Mouse (Mus musculus): ENCODE results near the gene Trpv2.

Trpv2 gene

DNA sequence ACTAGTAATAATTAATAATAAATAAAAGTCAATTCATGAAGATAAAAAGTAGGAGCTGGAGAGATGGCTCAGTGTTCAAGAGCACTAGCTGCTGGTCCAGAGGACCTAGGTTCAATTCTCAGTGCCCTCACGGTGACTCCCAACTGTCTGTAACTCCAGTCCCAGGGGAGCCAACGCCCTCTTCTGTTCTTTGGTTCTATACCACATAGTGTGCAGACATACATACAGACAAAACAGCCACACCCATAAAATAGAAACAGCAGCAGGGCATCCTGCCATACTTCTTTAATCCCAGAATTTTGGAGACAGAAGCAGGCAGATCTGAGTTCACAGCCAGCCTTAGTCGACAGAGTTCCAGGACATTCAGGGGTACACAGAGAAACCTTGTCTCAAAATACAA is 30.3 kb upstream of the Trpv2 start:
- Histone ChIP-seq H3K4me3 (replicated peaks; ENCODE audit: low read length) (no peak overlapping the region), H3K4me1 (replicated peaks; ENCODE audit: low read depth, low read length) (peaks cover 54% of the 10 kb centered on the region), H3K36me3 (ENCODE audit: insufficient read depth, low read length) (no peaks in the 10 kb centered on the region), H3K27me3 (ENCODE audit: insufficient read depth, low read length) (no peaks in the 10 kb centered on the region), H3K9me3 (ENCODE audit: low read length) (no peaks in the 10 kb centered on the region)
- no peak for TF ChIP-seq POU5F1 (IDR thresholded peaks at IDR 0.05; ENCODE audit: borderline replicate concordance, low read length)

DNA sequence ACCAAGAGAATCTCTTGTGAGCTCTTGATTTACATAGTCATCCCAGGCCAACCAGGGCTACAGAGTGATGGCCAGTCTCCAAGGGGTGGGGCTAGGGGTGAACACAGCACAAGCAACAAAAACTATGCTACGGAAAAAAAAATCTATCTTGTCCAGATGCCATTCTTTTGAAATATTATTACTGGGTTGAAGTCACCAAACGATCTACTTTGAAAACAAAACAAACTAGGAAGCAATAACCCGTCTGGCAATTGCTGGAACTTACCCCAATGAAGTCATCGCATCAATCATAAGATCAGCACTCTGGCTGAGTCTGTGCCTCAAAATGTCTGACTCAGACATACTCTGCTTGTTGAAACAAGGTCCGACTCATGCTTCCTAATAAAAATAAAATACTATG is 24.5 kb upstream of the Trpv2 start:
- Histone ChIP-seq H3K9me3 (ENCODE audit: low read length) (no peaks in the 10 kb centered on the region), H3K36me3 (ENCODE audit: insufficient read depth, low read length) (peaks cover 22% of the 10 kb centered on the region), H3K4me3 (replicated peaks; ENCODE audit: low read length) (peak overlapping the region; percentile 90), H3K27me3 (ENCODE audit: insufficient read depth, low read length) (no peaks in the 10 kb centered on the region), H3K4me1 (replicated peaks; ENCODE audit: low read depth, low read length) (peaks cover 36% of the 10 kb centered on the region)
- TF ChIP-seq POU5F1 (IDR thresholded peaks at IDR 0.05; ENCODE audit: borderline replicate concordance, low read length) = no peak
- no peak for TF ChIP-seq CTCF (conservative IDR thresholded peaks at IDR 0.05; ENCODE audit: low read length)
- no peak for TF ChIP-seq NANOG (IDR thresholded peaks at IDR 0.05; ENCODE audit: borderline replicate concordance, low read length)

- TF ChIP-seq CTCF (conservative IDR thresholded peaks at IDR 0.05; ENCODE audit: low read length) (no peak), POU5F1 (IDR thresholded peaks at IDR 0.05; ENCODE audit: borderline replicate concordance, low read length) (peak; percentile 36; the same call in 1 of the 2 replicates)
- H3K4me1 ChIP-seq (replicated peaks; ENCODE audit: low read depth, low read length) = peaks cover 39% of the 10 kb centered on the region
- H3K9me3 ChIP-seq (ENCODE audit: low read length) = no peaks in the 10 kb centered on the region
- H3K4me3 ChIP-seq (replicated peaks; ENCODE audit: low read length) = peak overlapping the region; percentile 90
- H3K36me3 ChIP-seq (ENCODE audit: insufficient read depth, low read length) = peaks cover 27% of the 10 kb centered on the region
- H3K27me3 ChIP-seq (ENCODE audit: insufficient read depth, low read length) = no peaks in the 10 kb centered on the region
These were observed 24.0 kb upstream of the Trpv2 start for GRCm38 (mm10) chr11:62550227-62550685.

DNA sequence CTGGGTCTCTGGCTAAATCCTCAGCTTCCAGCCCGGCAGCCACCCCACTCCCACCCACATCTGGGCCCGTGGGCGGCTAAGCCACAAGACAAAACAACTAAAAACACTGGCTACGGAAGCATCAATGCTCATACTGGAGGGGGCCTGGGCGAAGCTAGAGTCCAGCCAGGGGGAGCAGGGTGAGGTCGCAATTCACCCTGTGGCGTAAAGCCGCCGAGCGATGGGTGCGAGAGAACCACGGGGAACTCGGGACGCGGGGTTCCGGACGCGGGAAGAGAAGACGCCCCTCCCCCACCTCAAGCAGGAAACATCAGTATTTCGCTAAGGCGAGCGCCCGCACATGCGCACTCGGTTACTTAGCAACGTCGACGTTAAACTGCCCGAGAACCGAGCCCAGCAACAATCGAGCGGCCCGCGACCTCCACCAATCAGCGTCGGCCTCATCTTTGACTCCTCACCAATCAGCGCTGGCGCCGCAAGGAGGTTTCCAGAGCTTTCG is 23.5 kb upstream of the Trpv2 start, which contains the start of gene Ubb:
TSS of gene Ubb (plus strand) at position 445 of the 499 bp plus-strand sequence.
- H3K4me3 ChIP-seq (replicated peaks; ENCODE audit: low read length) = peak within 1 kb of the TSS; percentile 90
- no peak for TF ChIP-seq POU5F1 (IDR thresholded peaks at IDR 0.05; ENCODE audit: borderline replicate concordance, low read length)
- no peak for TF ChIP-seq CTCF (conservative IDR thresholded peaks at IDR 0.05; ENCODE audit: low read length)
- TF ChIP-seq NANOG (IDR thresholded peaks at IDR 0.05; ENCODE audit: borderline replicate concordance, low read length) = no peak
- peaks cover 35% of the 10 kb centered on the region for H3K4me1 ChIP-seq (replicated peaks; ENCODE audit: low read depth, low read length)
- H3K36me3 ChIP-seq (ENCODE audit: insufficient read depth, low read length) = peaks cover 32% of the 10 kb centered on the region
- no peaks in the 10 kb centered on the region for H3K27me3 ChIP-seq (ENCODE audit: insufficient read depth, low read length)
- H3K9me3 ChIP-seq (ENCODE audit: low read length) = no peaks in the 10 kb centered on the region

DNA sequence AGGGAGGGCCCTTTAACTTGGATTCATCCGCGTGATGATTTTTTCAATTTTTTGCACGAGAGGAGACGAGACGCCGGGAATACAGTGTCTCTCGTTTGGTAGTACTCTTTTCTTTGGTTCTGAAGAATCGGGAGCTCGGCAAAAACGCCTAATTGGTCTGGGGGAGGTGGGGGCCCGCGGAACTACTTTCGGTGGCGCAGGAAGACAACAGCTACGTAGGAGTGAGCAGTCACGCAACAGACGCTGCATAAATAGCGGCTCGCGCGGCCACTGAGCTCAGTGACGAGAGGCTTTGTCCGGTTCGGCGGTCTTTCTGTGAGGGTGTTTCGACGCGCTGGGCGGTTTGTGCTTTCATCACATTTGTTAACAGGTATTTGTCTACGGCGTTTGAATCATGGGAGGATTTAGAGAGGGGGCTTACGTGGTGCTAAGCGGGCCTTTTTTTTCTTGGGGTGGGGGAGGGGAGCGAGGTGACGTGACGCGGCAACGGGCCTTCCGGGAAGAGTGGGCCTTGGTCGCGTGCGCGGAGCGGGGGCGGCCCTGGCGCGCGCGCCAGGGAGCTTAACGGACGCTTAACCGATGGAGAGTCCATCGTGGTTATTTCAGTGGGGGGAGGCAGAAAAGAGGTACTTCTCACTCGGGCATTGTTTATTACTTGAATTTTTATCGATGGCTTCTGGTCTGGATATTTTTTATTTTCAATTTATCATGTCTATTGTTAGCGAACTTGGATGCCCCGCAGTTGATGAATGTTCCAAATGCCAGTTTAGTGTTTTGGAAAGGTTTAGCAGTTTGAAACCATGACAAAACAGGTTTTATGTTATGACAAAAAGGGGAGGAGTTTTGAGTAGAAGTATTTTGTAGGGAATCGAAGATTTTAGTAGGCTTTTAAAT is 22.8 kb upstream of the Trpv2 start:
- H3K4me1 ChIP-seq (replicated peaks; ENCODE audit: low read depth, low read length) = peaks cover 32% of the 10 kb centered on the region
- H3K4me3 ChIP-seq (replicated peaks; ENCODE audit: low read length) = peak overlapping the region; percentile 90
- peaks cover 32% of the 10 kb centered on the region for H3K36me3 ChIP-seq (ENCODE audit: insufficient read depth, low read length)
- no peak for TF ChIP-seq NANOG (IDR thresholded peaks at IDR 0.05; ENCODE audit: borderline replicate concordance, low read length)
- TF ChIP-seq CTCF (conservative IDR thresholded peaks at IDR 0.05; ENCODE audit: low read length) = no peak
- no peak for TF ChIP-seq POU5F1 (IDR thresholded peaks at IDR 0.05; ENCODE audit: borderline replicate concordance, low read length)
- no peaks in the 10 kb centered on the region for H3K9me3 ChIP-seq (ENCODE audit: low read length)
- no peaks in the 10 kb centered on the region for H3K27me3 ChIP-seq (ENCODE audit: insufficient read depth, low read length)

- H3K4me3 ChIP-seq (replicated peaks; ENCODE audit: low read length) = peak overlapping the region; percentile 81
- no peaks in the 10 kb centered on the region for H3K9me3 ChIP-seq (ENCODE audit: low read length)
- no peaks in the 10 kb centered on the region for H3K27me3 ChIP-seq (ENCODE audit: insufficient read depth, low read length)
- TF ChIP-seq POU5F1 (IDR thresholded peaks at IDR 0.05; ENCODE audit: borderline replicate concordance, low read length) (no peak), CTCF (conservative IDR thresholded peaks at IDR 0.05; ENCODE audit: low read length) (no peak), NANOG (IDR thresholded peaks at IDR 0.05; ENCODE audit: borderline replicate concordance, low read length) (no peak)
- H3K36me3 ChIP-seq (ENCODE audit: insufficient read depth, low read length) = peaks cover 32% of the 10 kb centered on the region
- peaks cover 32% of the 10 kb centered on the region for H3K4me1 ChIP-seq (replicated peaks; ENCODE audit: low read depth, low read length)
These were observed 21.1 kb upstream of the Trpv2 start for GRCm38 (mm10) chr11:62553186-62553585.

GRCm38 (mm10) chr11:62553633-62554032 is 20.7 kb upstream of the Trpv2 start:
- Histone ChIP-seq H3K9me3 (ENCODE audit: low read length) (no peaks in the 10 kb centered on the region), H3K27me3 (ENCODE audit: insufficient read depth, low read length) (no peaks in the 10 kb centered on the region), H3K36me3 (ENCODE audit: insufficient read depth, low read length) (peaks cover 32% of the 10 kb centered on the region), H3K4me1 (replicated peaks; ENCODE audit: low read depth, low read length) (peaks cover 31% of the 10 kb centered on the region), H3K4me3 (replicated peaks; ENCODE audit: low read length) (peak overlapping the region; percentile 81)
- TF ChIP-seq POU5F1 (IDR thresholded peaks at IDR 0.05; ENCODE audit: borderline replicate concordance, low read length) (no peak), CTCF (conservative IDR thresholded peaks at IDR 0.05; ENCODE audit: low read length) (no peak), NANOG (IDR thresholded peaks at IDR 0.05; ENCODE audit: borderline replicate concordance, low read length) (no peak)

DNA sequence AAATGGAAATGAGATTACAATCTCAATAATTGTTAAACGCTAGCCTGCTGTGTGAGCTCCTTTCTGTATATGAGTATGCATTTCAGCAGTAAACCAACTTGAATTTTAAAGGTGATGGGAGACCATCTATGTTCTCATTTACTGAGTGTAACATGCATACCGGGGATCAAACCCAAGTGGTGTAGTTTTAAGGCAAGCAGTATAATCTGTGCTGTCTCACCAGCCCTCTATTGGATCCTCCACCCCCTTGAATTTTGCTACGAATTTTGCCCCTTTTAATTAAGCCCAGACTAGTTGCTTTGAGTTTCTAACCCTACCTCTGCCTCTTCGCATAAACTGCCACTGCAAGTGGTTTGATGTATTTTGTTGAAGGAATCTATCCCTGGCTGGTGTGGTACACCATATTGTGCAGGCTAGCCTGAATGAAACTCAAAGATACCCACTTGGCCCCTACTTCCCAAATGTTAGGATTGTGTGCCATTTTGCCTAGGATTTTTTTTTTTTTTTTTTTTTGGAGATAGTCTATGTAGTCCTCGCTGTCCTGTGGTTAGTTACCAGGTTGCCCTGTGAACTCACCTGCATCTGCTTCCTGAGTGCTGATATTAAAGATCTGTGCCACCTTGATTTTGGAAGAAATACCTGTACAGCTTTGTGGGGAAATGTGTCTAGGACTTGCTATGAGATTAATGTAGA is 20.0 kb upstream of the Trpv2 start:
- Histone ChIP-seq H3K4me1 (replicated peaks; ENCODE audit: low read depth, low read length) (peaks cover 28% of the 10 kb centered on the region), H3K4me3 (replicated peaks; ENCODE audit: low read length) (peak overlapping the region; percentile 81), H3K36me3 (ENCODE audit: insufficient read depth, low read length) (peaks cover 32% of the 10 kb centered on the region), H3K9me3 (ENCODE audit: low read length) (no peaks in the 10 kb centered on the region), H3K27me3 (ENCODE audit: insufficient read depth, low read length) (peaks cover 4% of the 10 kb centered on the region; the same call in 1 of the 2 replicates)
- TF ChIP-seq POU5F1 (IDR thresholded peaks at IDR 0.05; ENCODE audit: borderline replicate concordance, low read length) (no peak), CTCF (conservative IDR thresholded peaks at IDR 0.05; ENCODE audit: low read length) (no peak), NANOG (IDR thresholded peaks at IDR 0.05; ENCODE audit: borderline replicate concordance, low read length) (no peak)
